Mouse (Mus musculus) spleen, adult 2 months (tissue): ENCODE measurements around the gene Alkbh1.
"Not testable (repeated sequence)": the region's sequence is repeated elsewhere in the genome, so short reads cannot be mapped to it uniquely, and the experiment has no call there.

Source experiments
- CTCF ChIP-seq: fragments of 200-500 bp; IDR thresholded peaks from 2 replicates; pipeline ENCODE4 v1.5.1; 2011; ENCODE audit warnings: mild to moderate bottlenecking, inconsistent platforms; ENCODE audit not compliant: insufficient read depth, insufficient read length, insufficient replicate concordance; ENCODE audit errors: extremely low read depth
- POLR2A ChIP-seq: fragments of 200-500 bp; IDR thresholded peaks from 2 replicates; pipeline ENCODE4 v1.6.1; 2011; ENCODE audit warnings: low read depth, low read length, inconsistent platforms

- TF ChIP-seq CTCF, POLR2A: not testable (repeated sequence)
Measured at GRCm38 (mm10) chr12:87488683-87489082, 44.9 kb upstream of the Alkbh1 start.
